Mouse (Mus musculus): ENCODE data around the gene Trim47.

Trim47 gene

DNA sequence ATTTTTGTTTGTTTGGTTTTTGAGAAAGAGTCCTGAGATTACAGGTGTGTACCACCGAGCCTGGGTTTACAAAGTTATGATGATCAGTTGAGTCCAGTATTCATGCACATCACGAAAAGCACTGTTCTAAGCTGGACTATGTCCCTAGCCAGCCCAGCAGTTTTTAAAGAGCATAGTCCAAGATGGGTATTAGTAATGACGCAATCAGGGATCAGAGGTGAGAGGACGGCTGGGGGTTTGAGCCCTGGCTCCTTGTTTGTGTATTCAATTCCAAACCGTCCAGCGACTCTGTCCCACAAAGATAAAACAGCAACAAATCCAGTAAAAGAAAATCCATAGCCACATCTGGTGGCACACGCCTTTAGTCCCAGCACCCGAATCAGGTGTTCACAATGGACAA lies 38.8 kb downstream of the Trim47 start:
- no peak for DNase-seq (ENCODE audit: low spot score)

DNA sequence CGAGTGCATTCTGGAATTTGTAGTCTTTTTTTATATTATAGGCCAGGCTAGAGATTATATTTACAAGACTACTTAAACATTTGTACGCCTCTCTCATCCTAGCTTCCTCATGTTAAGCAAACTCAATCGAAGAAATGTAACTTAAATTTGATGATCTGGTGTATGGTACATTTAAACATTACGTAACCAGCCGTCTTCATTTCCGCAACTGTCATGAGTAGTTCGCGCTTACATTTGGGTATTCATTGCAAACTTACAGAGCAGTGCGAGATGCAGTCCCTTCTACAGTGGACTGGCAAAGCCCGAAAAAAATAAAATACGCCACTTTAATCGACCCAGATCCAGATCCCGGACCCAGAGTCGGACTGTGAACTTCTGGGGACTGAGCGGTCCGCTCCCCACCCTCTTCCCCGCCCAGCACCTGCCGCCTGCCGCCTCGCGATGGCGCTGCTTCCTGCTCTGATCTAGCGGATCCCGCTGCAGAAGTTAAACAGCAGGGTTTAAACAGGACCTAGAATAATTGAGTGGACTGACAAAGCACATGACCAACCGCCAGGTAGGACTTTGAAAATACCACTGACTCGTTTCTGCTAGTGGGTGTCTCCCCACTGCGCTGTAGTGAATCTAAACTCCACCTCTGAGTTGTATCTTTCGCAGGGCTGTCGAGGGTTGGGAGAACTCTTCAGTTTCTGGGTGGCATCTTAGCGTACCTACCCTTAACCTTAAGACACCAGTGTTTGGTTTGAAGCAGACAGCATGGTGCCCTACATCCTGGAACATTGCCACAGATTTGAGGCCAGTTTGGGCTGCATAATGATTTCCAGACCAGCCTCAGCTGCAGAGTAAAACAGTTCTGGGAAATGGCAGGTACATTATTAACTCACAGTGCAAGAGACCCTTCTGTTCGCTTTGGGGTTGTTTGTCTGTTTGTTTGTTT lies 39.5 kb downstream of the Trim47 start:
- DNase-seq (ENCODE audit: low spot score) = peak; percentile 59

DNA sequence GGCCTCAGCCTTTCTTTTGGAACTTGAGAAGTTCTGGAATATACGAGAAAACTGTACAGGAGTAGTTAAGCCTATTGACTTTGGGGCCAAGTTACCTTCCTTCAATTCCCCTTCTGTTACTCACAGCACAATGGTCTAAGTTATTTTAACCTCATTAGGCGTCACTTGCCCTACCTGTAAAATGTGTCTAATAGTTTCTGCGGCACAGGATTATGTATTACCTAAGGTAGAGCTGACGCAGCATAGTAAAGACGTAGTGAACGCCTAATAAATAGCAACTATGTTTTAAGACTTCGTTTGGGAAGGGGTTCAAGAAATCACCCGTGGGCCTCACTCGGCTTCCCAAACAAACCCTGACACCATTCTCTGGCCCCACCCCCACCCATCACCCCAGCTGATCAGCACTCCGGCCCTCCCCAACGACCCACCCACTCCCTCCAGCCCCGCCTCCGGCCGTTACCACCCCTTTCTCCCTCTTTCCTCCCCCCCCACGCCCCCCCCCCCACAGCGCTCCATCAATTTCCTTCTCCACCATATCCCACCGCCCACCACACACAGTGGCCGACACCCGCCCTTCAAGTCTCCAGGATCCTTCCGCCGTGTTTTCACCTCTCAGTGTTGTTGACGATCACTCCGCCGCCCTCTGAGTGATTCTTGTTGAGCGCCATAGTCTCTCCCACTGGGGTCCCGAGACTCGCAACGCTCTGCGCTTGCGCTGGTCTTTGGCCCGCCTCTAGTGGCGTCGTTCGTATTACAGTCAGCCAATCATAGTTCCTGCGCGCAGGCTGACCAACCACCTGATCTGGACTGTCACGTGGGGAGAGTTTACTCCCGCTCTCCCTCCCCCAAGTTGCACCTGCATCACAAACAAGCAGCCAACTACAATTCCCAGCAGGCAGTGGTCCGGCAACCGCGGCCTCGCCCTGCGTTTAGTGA lies 40.5 kb downstream of the Trim47 start, which contains the start of gene Wbp2:
Gene Wbp2 (minus strand): TSS at position 738 of the 936 bp plus-strand sequence.
- DNase-seq (ENCODE audit: low spot score) = peak; percentile 99

DNA sequence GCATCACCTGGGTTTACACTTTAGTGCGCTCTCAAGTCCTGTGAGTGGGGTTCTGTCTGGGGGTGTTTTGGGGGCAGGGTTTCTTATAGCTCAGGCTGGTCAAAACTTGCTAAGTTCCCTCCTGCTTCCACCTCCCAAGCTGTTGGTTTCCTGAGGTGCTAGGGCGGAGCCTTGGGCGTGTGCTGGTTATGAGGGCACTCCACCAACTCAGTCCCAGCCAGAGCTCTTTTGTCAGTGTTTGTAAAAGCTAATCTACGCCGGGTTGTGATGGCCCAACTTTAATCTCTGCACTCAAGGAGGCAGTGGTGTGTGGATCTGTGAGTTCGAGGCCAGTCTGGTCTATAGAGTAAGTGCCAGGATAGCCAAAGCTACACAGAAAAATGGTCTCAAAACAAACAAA lies 42.8 kb downstream of the Trim47 start:
- no peak for DNase-seq (ENCODE audit: low spot score)

DNA sequence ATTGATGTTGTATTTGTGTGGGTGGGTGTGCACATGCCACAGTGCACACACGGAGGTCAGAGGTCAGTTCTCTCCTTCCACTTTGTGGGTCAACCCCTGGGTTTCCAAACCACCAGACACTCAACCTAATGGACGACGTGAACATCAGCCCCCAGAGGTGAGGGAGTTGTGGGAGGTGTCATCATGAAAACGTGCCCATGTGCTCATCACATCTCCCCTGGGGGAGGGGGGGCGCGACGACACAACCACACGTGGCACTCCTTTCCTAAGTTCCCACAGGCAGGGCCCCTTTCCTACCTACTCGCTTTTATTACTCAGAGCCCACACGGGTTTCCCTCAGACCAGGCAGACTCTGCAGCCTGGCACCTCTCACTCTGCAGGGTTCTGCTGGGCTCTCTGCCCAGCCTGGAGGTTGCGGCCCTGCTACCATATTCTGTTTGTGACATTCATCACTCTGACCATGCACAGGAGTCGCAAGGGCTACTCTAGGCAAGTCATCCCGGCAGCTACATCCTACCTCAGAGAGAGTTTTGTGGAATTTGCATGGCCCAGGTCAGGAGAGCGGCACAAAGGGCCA lies 43.8 kb downstream of the Trim47 start:
- no peak for DNase-seq (ENCODE audit: low spot score)

DNA sequence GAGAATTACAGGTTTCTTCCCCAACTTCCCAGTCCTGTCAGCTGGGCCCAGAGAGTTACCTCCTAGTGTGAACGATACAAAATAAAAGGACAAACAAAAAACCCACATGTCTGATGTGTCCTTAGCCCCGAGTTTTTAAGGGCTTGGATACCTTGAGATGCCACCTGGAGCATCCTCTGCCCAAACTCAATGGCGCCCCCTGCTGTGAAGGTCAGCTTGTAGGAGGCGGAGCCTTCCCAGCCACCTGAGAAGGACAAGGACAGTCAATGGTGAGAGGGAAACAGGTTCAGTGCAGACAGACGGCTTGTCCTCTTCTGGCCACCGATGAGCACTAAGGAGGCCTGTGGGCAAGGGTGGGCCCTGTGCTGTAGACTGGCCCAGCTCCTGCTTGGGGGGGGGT lies 45.9 kb downstream of the Trim47 start:
- DNase-seq (ENCODE audit: low spot score) = no peak

DNA sequence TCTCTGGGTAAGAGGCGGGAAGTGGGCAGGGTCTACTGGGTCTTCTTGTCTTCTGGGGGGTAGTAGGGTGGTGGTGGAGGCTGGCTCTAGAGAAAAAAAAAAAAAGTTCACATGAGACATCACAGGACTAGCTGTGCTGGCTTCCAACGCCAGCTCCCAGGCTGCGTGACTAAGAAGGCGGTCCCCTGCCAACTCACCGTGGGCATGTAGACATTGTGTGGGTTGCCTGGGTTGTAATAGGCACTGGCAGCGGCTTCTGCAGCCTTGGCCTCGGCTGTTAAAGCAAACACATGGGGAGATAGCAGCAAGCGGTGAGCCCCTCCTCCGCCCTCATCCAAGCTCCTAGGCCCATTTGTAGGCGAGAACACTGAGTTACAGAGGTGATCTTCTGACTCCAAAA lies 47.5 kb downstream of the Trim47 start:
- peak; percentile 73 for DNase-seq (ENCODE audit: low spot score)

DNA sequence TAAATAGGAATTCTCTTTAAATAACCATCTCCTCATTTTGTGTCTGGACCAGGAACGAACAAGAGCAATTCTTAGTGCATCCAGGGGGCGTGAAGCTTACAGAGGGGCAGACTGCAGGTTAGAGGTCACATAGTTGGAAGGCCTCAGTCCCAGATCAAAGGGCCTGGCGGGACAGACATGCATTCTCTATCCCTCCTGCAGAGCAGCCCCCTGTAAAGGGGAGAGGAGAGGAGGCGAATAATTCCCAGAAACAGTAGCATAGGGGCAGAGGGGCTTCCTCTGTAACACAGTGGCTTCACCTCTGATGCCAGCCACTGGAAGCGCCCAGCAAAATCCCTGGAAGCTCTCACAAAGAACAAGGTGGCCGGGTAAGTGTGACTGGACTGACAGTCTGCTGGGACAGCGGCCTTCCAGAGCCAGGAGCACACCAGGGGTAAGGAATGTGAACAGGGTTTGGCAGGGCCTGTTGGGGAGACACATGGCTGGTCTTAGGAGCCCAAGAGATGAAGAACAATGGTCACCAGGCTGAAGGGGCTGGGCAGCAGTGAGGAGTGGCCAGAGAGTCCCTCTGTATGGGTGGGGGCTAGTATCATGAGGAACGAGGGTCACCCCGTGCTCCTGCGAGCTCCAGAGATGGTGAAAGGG lies 48.2 kb downstream of the Trim47 start:
- no peak for DNase-seq (ENCODE audit: low spot score)

DNA sequence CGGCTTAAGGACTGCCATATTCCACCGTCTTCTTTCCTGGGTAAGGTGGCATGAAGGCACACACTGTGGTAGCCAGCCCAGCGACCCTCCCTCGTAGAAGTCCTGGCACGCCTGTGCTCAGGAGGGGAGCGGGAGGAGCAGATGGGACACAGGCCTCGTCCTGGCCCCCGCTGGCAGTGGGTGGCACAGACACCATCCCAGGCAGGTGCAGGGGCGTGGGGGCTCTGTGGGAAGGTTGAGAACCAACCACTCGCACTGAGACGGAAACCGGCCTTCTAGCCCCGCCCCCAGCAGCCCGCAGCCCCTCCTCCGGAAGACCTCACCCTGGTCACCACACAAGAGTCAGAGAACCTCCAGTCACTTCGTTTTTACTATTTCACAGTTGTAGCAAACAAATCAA lies 48.8 kb downstream of the Trim47 start:
- DNase-seq (ENCODE audit: low spot score) = no peak

DNA sequence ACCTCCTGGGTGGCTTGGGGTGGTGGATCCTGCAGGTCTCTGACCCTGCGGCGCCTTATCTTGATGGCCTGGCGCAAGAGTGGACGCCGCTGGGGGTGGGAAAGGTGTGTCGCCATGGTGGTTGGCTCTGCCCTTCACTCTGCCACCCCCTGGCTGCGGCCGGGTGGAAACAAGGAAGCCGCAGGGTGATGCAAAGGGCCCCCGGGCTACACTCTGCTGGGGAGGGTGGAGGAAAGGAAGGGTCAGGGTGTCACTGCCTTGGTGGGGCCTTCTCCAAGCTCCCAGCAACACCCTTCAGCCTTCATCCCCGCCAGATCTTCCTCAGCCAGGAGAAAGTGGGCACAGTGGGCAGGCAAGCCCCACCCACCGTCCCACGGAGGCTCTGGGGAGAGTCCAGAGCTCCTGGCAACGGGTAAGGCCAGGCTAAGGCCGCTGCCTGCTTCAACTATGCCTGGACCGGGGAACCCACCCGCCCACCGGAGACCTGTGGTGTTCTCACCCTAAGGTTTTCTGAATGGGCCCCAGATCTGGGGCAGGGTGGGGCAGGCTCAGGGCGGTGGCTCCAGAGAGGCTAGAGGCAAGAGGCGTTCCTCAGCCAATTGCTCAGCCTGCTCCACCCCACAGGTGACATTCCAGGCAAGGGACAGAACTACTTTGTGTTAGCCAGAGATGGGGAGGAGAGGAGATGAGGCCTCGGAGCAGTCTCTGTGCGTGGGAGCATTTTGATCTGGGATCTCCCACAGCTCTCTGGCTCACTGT lies 49.4 kb downstream of the Trim47 start, which contains the start of gene Unc13d:
Gene Unc13d (minus strand): TSS at position 516 of the 759 bp plus-strand sequence.
- no peak for DNase-seq (ENCODE audit: low spot score)

DNA sequence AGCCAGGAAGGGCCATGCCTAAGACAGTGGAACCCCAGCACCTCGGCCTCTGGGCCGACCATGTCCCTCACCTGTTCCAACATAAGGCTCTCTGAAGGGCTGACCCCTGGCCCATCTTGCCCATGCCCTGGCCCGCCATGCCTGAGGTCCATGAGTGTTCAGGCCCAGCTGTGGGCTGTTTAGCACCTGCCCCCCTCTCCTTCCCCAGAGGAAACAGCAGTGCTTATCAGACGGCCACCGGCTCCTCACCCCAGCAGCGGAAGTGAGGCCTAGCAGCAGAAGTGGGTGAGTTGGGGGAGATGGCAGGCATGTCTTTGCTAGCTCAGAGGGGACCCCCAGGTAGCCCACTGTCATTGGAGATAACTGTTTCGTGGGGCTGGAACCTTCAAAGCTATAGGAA lies 50.2 kb downstream of the Trim47 start:
- no peak for DNase-seq (ENCODE audit: low spot score)

DNA sequence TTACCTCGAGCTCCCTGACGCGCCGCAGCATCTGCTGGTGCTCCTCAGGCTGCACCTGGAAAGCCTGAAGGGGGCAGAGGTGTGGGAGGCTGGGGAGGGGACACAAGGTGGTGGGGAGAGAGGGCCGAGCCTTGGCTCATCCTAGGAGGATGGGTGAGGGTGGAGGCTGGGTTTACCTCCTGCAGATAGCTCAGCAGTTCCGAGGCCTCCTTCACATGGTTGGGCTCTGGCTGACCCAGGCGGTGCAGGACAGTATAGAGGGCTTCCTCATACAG lies 50.8 kb downstream of the Trim47 start:
- no peak for DNase-seq (ENCODE audit: low spot score)

DNA sequence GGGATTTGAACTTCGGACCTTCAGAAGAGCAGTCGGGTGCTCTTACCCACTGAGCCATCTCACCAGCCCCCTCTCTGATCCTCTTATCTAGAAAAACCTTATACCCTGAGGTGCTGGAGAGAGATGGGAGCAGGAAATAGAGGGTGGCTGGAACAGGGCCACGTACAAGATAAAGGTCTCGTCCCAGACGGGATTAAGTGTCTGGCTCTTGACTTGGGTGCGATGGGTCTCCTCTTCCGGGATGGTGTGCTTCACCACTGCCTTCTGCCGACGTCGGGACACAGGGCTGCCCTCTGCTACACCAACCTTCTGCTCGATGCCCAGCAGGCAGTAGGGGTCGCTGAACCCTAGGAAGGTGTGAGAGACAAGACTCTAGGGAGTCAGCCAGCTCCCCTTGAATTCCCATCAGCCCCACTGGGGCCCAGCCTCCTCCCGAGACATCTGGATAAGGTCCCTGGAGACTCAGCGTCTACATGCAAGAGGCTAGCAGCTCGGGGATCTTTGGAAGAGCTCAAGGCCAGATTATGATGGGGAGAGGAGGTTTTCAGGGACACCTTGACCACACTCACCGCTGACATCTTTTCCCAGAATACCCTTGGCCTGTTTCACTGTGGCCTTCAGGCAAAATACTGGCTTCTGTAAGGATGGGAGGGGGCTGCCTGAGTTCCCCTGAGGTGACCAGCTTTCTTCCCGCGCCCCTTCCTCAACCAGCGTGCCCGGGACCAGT lies 51.3 kb downstream of the Trim47 start:
- no peak for DNase-seq (ENCODE audit: low spot score)

DNA sequence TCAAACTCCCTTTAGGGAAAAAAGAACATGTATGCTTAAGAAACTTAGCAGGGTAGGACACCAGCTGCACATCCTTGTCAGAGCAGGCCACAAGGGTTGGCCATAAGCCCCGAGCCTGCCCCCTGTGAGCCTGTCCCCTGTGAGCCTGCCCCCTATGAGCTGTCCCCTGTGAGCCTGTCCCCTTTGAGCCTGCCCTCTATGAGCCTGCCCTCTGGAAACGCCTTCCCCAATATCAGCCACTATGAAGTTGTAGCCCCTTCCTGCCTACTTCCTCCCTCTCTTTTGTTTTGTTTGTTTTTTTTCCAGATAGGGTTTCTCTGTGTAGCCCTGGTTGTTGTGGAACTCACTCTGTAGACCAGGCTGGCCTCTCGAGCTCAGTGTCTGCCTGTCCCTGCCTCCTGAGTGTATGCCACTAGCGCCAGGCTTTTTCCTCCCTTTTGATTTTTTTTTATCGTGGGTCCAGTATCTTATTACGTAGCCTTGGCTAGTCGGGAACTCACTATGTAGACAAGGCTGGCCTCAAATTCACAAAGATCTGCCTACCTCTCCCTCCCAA lies 52.5 kb downstream of the Trim47 start:
- no peak for DNase-seq (ENCODE audit: low spot score)

DNA sequence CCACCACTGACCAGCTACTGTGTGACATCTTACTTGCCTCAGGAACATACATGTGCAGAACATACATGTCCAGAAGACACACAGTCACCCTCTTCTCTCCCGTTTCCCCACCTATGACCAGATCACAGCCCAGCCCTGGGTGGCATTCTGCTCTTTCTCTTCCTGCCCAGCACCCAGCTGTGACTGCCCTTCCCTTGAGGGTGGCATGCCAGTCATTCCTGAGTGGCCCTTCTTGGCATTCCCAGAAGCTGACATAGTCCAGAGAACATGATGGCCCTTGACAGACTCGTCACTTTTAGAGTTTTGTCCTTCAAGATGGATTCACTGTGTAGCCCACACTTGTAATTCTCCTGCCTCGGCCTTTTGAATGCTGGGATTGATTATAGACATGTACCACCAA lies 54.4 kb downstream of the Trim47 start:
- DNase-seq (ENCODE audit: low spot score) = no peak

DNA sequence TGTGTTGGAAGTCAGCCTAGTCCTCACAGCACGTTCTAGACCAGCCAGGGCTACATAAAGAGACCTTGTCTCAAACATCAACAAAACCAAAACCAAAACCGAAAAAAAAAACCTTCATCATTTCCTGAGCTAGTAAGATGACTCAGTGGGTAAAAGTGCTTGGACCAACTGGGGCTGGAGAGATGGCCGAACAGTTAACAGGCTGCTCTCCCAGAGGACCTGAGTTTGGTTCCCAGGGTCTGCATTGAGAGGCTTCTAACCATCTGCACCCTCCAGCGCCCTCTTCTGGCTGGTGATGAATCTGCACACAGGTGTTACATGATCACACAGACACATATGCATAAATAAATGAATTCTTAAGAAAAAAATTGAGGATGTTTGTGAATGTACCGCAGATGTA lies 55.5 kb downstream of the Trim47 start:
- DNase-seq (ENCODE audit: low spot score) = no peak

DNA sequence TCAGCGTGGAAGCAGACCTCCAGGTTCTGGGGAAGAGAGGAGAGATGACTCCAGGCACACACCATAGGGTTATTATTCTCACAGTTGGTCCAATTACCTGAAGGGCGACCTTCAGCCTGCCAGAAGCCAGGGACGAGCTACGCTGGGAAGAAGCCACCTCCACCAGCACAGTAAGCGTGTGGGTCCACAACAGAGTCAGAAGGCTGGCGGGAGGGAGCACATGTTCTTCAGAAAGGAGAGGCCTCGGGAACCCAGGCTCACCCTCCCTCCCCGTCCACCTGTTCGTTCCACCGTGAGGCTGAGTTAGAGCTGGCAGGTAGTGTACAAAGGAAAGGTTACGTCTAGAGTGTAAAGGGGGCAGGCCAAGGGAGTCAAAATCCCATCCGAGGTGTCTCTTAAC lies 61.7 kb downstream of the Trim47 start:
- no peak for DNase-seq (ENCODE audit: low spot score)

DNA sequence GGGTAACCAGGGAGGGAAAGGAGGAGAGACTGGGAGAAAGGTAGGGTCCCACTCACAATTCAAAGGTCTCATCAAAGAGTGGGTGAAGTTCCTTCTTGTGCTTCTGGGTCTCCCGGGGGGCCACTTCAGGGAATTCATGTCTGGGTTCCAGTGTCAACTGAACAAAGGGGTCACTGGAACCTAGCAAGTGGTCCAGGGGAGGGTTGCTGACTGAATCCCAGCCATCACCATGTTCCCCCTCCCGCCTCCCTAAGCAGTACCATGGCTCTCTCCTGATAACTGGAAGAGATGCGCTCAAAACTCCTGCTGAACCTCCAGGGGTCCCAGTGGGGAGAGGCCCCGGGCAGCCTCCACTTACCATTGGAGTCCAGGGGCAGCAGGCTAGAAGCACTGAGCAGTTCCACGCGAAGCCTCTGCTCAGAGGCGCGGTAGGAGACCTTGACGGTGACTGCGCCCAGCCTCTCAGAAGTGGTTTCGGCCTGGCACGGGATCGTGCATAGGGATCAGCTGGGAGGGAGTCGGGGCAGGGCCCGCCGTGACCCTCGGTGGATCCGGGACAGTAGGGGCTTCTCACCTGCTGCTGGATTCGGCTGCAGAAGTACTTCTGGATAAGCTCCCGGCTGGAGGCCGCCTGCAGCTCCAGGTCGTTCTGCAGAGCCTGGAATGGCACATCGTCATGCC lies 62.7 kb downstream of the Trim47 start:
- no peak for DNase-seq (ENCODE audit: low spot score)

DNA sequence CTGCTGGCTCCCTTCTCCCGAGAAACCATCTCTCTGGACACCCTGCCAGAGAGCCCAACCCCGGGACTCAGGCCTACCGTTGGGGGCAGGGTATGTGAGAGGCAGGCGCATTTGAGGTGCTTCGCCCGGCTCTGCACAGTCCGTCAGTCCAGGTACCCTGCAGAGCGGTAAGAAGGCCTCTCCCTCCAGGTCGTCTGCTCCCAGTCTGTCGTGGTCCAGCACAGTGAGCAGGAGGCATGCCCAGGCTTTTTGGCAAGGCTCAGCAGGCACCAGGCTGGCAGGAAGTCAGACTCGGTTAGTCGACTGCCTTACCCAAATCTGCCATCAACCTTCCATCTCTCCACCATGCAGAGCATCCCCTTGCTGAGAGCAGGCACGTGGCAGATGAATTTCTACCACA lies 63.4 kb downstream of the Trim47 start:
- DNase-seq (ENCODE audit: low spot score) = no peak

DNA sequence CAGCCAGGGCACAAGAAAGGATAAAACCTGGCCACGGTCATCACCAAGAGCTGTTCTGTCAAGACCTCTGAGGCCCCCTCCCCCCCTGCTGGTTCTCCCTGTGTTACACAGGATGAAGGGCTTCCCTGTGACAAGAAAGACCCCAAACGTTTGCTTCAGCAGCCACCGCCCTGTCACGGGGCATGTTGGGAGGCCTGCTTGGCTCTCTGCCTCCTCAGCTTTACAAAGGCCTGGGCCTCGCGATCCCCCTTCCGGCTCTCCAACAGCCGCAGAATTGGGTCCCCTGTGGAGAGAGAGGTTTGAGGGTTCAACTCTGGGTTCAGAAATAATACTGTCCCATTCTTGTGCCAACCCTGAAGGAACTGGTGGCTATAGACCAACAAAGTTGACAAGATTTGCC lies 64.5 kb downstream of the Trim47 start:
- DNase-seq (ENCODE audit: low spot score) = no peak
